Mouse (Mus musculus) v-Abl transformed pro-B cells (cell line): ENCODE data around the gene Ifi211.
"Not testable (repeated sequence)": the region's sequence is repeated elsewhere in the genome, so short reads cannot be mapped to it uniquely, and the experiment has no call there.

Experiments
- in situ Hi-C, 2 experiments: fragments of 400-800 bp; cut with MboI; formaldehyde crosslinking; loops; one replicate each; pipeline ENCODE4 v1.15.1; 2025; ENCODE audit not compliant: unreplicated experiment in 2 of 2

The Ifi211 gene

GRCm38 (mm10) chr1:173912548-173913255 lies at the start of gene Ifi211:
TSS of gene Ifi211 (minus strand) at chr1:173913046.
- in situ Hi-C loops = loop anchor here in 1 of 2 experiments (5.0 kb wide), 1 partner anchor 160 kb away; no protein-coding TSS in a partner anchor

- in situ Hi-C loops = loop anchor here (10.0 to 25.0 kb wide), 2 partner anchors 143 to 476 kb away; partner anchors contain the start of gene Olfr220 (in 2 of the 2)
Measured at GRCm38 (mm10) chr1:173961491-173961890, 48.6 kb upstream of the Ifi211 start.

- in situ Hi-C loops = loop anchor here (10.0 to 25.0 kb wide), 2 partner anchors 145 to 477 kb away; partner anchors contain the start of gene Olfr220 (in 2 of the 2)
Measured at GRCm38 (mm10) chr1:173959998-173960397, 47.2 kb upstream of the Ifi211 start.

- in situ Hi-C loops = loop anchor here (25.0 kb wide), 1 partner anchor 481 kb away; the partner anchor contains the start of gene Olfr220 (in 2 of the 2)
Measured at GRCm38 (mm10) chr1:173955839-173956527, 43.1 kb upstream of the Ifi211 start.

- in situ Hi-C loops = loop anchor here (25.0 kb wide), 1 partner anchor 482 kb away; the partner anchor contains the start of gene Olfr220 (in 2 of the 2)
Measured at GRCm38 (mm10) chr1:173955071-173955796, 42.4 kb upstream of the Ifi211 start.

- in situ Hi-C loops = loop anchor here (25.0 kb wide), 1 partner anchor 484 kb away; the partner anchor contains the start of gene Olfr220 (in 2 of the 2)
Measured at GRCm38 (mm10) chr1:173953563-173953962, 40.7 kb upstream of the Ifi211 start.

GRCm38 (mm10) chr1:173949044-173949443 lies 36.2 kb upstream of the Ifi211 start:
- in situ Hi-C loops = loop anchor here in 1 of 2 experiments (5.0 kb wide), 1 partner anchor 142 kb away; no protein-coding TSS in a partner anchor

- in situ Hi-C loops = loop anchor here (5.0 kb wide), 1 partner anchor 65 kb away; no protein-coding TSS in a partner anchor
Measured at GRCm38 (mm10) chr1:173942780-173943066, 29.9 kb upstream of the Ifi211 start.

GRCm38 (mm10) chr1:173941924-173942779 lies 29.3 kb upstream of the Ifi211 start, which contains the start of the genes Mndal and Ifi203:
TSS of gene Mndal (minus strand) at chr1:173942491.
TSS of gene Ifi203 (minus strand) at chr1:173942672.
- in situ Hi-C loops = loop anchor here (5.0 kb wide), 1 partner anchor 65 kb away; no protein-coding TSS in a partner anchor

GRCm38 (mm10) chr1:173941522-173941921 lies 28.7 kb upstream of the Ifi211 start:
- in situ Hi-C loops = loop anchor here (5.0 kb wide), 1 partner anchor 64 kb away; no protein-coding TSS in a partner anchor

GRCm38 (mm10) chr1:173919279-173919678 lies 6.4 kb upstream of the Ifi211 start:
- in situ Hi-C loops = not testable (repeated sequence)

GRCm38 (mm10) chr1:173914559-173914958 lies 1.7 kb upstream of the Ifi211 start:
- in situ Hi-C loops = loop anchor here in 1 of 2 experiments (5.0 kb wide), 1 partner anchor 162 kb away; no protein-coding TSS in a partner anchor

GRCm38 (mm10) chr1:173913256-173913791 lies 478 bp upstream of the Ifi211 start:
- in situ Hi-C loops = loop anchor here in 1 of 2 experiments (5.0 kb wide), 1 partner anchor 161 kb away; no protein-coding TSS in a partner anchor

GRCm38 (mm10) chr1:173911808-173912464 lies 910 bp downstream of the Ifi211 start:
- in situ Hi-C loops = loop anchor here in 1 of 2 experiments (5.0 kb wide), 1 partner anchor 160 kb away; no protein-coding TSS in a partner anchor

GRCm38 (mm10) chr1:173908390-173908789 lies 4.5 kb downstream of the Ifi211 start:
- in situ Hi-C loops = not testable (repeated sequence)

- in situ Hi-C loops = not testable (repeated sequence)
Measured at GRCm38 (mm10) chr1:173905885-173906284, 7.0 kb downstream of the Ifi211 start.

GRCm38 (mm10) chr1:173889741-173890140 lies 23.1 kb downstream of the Ifi211 start:
- in situ Hi-C loops = not testable (repeated sequence)

GRCm38 (mm10) chr1:173887026-173887787 lies 25.6 kb downstream of the Ifi211 start:
- in situ Hi-C loops = not testable (repeated sequence)
